Mouse (Mus musculus) WW6 (cell line): Measurements from ENCODE around the gene P2rx2.

Experiments
- DNase-seq: peaks from one replicate; pipeline ENCODE4 v3.0.0-alpha.2; 2013; ENCODE audit warnings: low read depth, low spot score

Gene P2rx2

GRCm38 (mm10) chr5:110330508-110330907 lies 12.5 kb downstream of the P2rx2 start:
- DNase-seq, result no peak

- no peak for DNase-seq
Measured at GRCm38 (mm10) chr5:110313127-110313526, 29.9 kb downstream of the P2rx2 start.

- no peak for DNase-seq
Measured at GRCm38 (mm10) chr5:110308861-110309260, 34.2 kb downstream of the P2rx2 start.

GRCm38 (mm10) chr5:110300591-110300990 lies 42.4 kb downstream of the P2rx2 start:
- no peak for DNase-seq

GRCm38 (mm10) chr5:110296637-110297036 lies 46.4 kb downstream of the P2rx2 start:
- DNase-seq, result no peak

GRCm38 (mm10) chr5:110291649-110292048 lies 51.4 kb downstream of the P2rx2 start:
- DNase-seq, result no peak
